Mouse (Mus musculus): ENCODE results near the gene Cog1.

The Cog1 gene

DNA sequence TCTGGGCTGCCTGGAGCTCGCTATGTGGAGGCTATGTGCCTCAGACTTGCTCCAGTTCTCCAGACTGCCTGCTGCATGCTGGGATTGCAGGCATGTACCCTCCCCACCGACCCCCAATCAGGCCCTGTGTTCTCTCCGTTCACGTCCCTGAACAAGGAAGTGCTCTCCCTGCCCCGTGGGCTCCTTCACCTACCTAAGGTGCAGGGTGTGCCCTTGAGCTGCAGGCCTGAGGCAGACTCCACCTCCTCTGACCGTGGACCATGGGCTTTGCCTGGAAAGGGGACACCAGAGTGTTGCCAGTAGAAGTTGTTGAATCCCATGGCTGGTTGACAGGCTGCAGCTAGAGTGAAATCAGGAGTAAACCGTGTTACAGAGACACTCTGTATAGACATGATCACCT is 50.7 kb downstream of the Cog1 start:
- DNase-seq (ENCODE audit: low read depth, low spot score), result no peak

GRCm38 (mm10) chr11:113703758-113704157 is 54.8 kb downstream of the Cog1 start:
- DNase-seq (ENCODE audit: low read depth, low spot score), result no peak

DNA sequence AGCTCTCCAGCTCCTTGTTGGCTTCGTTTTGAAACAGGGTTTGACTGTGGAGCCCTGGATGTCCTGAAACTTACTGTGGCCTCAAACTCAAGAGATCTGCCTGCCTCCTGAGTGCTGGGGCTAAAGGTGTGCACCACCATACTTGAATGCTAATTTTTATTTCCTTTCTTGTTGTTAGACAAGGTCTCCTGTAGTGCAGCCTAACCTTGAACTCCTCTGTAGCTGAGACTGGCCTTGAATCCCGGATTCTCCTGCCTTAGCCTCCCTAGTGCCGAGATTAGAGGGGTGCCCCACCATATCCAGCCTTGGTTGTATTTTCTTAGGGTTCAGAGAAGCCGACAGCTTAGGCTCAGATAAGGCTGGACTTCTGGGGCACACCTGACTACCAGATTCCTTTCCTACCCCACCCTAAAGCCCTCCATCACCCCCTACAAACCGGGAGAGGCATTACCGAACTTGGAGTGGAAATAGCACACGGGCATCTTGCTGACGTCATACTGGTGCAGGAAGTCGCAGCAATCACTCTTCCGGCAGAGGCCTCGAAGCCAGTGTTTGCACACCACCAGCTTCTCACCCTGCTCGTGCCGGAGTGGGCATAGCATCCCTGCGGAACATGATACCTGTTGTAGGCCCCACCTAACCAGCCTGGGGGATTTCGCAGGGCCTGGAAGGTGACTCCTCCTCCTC is 57.1 kb downstream of the Cog1 start:
- DNase-seq (ENCODE audit: low read depth, low spot score), result no peak

DNA sequence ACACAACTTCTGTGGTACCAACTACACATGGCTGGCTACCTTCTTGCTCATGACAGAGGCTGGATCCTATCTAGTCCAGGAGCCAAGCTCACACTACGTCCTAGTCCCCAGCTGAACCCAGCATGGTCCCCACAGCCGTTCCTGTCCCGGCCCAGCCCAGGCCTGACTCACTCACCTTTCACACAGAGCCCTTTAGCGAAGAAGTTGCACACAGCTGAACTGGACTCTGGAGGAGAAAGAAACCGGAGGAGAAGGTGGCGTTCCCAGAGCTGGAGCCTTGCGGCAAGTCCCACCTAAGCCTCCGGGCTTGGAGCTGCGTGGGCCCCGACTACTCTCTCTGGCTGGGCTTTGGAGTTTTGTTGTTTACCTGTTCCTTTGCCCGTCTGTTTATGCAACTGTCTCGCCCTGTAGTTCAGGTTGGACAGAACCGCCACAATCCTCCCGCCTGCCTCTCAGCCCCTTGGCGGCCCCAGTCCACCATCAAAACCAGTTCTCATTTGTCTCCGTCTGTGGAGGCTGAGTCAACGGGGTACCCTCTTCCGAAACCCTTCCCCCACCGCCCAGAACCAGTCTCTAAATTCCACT is 59.8 kb downstream of the Cog1 start:
- DNase-seq (ENCODE audit: low read depth, low spot score), result no peak

DNA sequence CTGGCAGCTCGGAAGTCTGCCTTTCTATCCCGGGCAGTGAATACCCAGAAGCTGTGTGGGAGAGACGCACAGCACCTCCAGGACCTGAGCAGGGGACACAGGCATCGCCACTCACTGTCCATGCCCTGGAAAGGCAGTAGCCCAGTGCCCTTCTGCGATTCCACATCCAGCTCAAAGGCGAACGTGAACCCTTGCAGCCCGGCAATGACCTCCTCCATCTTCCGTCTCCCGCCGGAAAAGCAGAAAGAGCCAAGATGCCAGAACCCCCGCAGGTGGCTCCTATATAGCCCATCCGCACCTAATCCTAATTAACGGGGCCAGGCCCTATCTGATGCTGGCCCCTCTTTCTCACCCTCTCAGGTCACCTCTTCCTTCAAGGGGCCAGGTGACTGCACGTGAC is 60.3 kb downstream of the Cog1 start:
- DNase-seq (ENCODE audit: low read depth, low spot score), result no peak

DNA sequence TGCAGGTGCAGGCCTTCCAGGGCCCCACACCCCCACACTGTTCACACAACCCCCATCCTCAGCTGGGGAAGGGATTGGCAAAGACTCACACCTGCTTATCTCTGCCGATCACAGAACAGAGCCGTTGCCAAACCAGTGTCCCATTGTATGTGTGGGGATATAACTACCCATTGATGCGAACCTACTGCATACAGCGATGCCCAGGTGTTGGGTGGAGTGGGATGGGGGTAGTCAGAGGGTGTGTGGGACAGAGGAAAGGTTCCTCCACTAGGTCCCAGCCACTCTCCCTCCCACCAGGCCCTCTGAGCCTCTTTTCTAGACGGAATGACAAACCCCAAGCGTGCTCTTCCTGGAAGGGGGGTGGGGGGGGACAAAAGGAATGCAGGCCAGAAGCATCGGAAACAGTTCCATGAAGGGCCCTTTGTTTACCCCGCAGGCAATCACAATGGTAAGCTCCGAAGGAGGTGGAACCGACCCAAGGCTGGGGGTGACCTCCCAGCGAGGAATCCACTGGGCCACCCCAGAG is 60.8 kb downstream of the Cog1 start, which contains the start of gene Cpsf4l:
Gene Cpsf4l, minus strand, starts transcription at position 287 of the 526 bp plus-strand sequence.
- DNase-seq (ENCODE audit: low read depth, low spot score), result no peak

DNA sequence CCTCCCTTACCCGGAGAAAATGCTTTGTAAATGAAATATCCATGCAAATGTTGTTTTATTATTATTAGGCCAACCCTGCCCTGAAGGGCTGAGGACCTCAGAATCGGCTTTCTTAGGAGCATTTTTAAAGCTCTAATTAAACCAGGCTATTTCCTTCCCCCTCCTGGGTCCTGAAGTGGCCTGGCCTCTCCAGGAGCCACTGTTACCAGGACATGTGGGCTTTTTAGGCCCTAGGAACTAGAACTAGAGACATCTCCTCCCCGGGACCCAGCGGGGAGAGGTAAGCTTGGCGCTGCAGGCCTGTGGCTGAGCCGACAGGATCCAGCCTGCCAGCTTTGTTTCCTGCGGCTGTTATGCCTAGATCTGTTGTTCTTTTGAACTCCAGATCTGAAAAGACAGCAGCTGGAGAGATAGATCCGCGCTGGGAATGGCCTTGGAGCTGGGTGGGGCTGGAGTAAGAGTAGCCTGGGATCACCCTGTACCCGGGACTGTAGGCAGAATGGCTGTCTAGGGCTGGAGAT is 61.3 kb downstream of the Cog1 start:
- no peak for DNase-seq (ENCODE audit: low read depth, low spot score)

- no peak for DNase-seq (ENCODE audit: low read depth, low spot score)
Measured at GRCm38 (mm10) chr11:113711061-113711460, 62.1 kb downstream of the Cog1 start.

GRCm38 (mm10) chr11:113715078-113715674 is 66.2 kb downstream of the Cog1 start:
- DNase-seq (ENCODE audit: low read depth, low spot score), result no peak

DNA sequence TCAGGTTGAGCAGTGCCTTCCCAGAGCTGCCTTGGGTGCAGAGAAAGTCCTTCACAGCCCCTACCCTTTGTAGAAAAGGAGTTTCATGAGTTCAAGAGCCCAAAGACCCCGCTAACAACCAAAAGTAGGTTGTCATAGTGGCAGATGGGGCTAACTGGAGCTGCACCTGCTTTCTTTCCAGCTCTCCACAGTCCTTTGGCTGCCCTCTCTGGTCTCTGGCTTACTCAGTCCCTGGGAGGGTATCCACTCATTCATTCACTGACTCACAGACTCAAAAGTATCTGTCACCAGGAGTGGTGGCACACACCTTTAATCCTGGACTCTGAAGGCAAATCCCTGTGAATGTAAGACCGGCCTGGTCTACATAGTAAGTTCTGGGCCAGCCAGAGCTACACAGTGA is 67.2 kb downstream of the Cog1 start:
- DNase-seq (ENCODE audit: low read depth, low spot score), result no peak

Measured in telencephalon, adult 2 months (tissue).